Mouse (Mus musculus) embryonic facial prominence, embryonic 11.5 days (tissue): ENCODE results near the gene Tbp. TPM values are rescaled to one million over a fixed set of nuclear protein-coding genes. Genes with fewer than 3 reads are reported as not detected.

Experiments used
- ATAC-seq: fragments of 200-750 bp; cut with Nextera tagmentation; replicated peaks from 2 replicates; pipeline ENCODE4 v1.8.0; 2017; ENCODE audit warnings: low read depth; ENCODE audit not compliant: insufficient number of reproducible peaks, low FRiP score, low TSS enrichment
- DNase-seq: peaks from one replicate; pipeline ENCODE4 v3.0.0-alpha.2; 2015; ENCODE audit warnings: low spot score
- H3K27ac ChIP-seq: fragments of 300-500 bp; sonication (generic); replicated peaks from 2 replicates; pipeline ENCODE4 v1.5.1; 2014; ENCODE audit warnings: mild to moderate bottlenecking, low read depth, low read length, control low read depth
- H3K27me3 ChIP-seq: fragments of 300-500 bp; sonication (generic); 2 replicates; pipeline ENCODE4 v1.6.1; 2014; ENCODE audit warnings: mild to moderate bottlenecking, low read length, moderate library complexity, mixed read lengths; ENCODE audit not compliant: control insufficient read depth, insufficient read depth
- H3K36me3 ChIP-seq: fragments of 300-500 bp; sonication (generic); replicated peaks from 2 replicates; pipeline ENCODE4 v1.6.1; 2014; ENCODE audit warnings: low read depth, mild to moderate bottlenecking, low read length, moderate library complexity, mixed read lengths; ENCODE audit not compliant: control insufficient read depth, insufficient read depth
- H3K4me1 ChIP-seq: fragments of 300-500 bp; sonication (generic); 2 replicates; pipeline ENCODE4 v1.6.1; 2014; ENCODE audit warnings: low read length, mixed read lengths; ENCODE audit not compliant: control insufficient read depth, insufficient read depth
- H3K4me2 ChIP-seq: fragments of 300-500 bp; sonication (generic); 2 replicates; pipeline ENCODE4 v1.6.1; 2014; ENCODE audit warnings: low read depth, mild to moderate bottlenecking, control low read depth, low read length, moderate library complexity
- H3K4me3 ChIP-seq: fragments of 300-500 bp; sonication (generic); 2 replicates; pipeline ENCODE4 v1.5.1; 2014; ENCODE audit warnings: low read depth, low read length, control low read depth
- H3K9ac ChIP-seq: fragments of 300-500 bp; sonication (generic); replicated peaks from 2 replicates; pipeline ENCODE4 v1.6.1; 2014; ENCODE audit warnings: mild to moderate bottlenecking, control low read depth, low read length
- H3K9me3 ChIP-seq: fragments of 300-500 bp; sonication (generic); replicated peaks from 2 replicates; pipeline ENCODE4 v1.6.1; 2016; ENCODE audit warnings: mild to moderate bottlenecking, low read length, inconsistent platforms, mixed read lengths; ENCODE audit not compliant: control insufficient read depth
- WGBS: fragments of 180-500 bp; shearing (Covaris S2); extraction: QIAGEN DNeasy Blood & Tissue Kit; methylation state at CpG from one replicate; pipeline ENCODE4 v1.1.7; 2014; 5-methylcytosine and 5-hydroxymethylcytosine counted together
- polyA plus RNA-seq: library from polyadenylated mRNA; unstranded; fragments of >200 nt; fragmentation: Nextera tagmentation; extraction: Ambion mirVana; gene quantifications from 2 replicates; pipeline ENCODE4 v1.2.1, GENCODE M21; 2014

Gene Tbp
- 64.0 and 68.1 TPM in 2 replicates for polyA plus RNA-seq

DNA sequence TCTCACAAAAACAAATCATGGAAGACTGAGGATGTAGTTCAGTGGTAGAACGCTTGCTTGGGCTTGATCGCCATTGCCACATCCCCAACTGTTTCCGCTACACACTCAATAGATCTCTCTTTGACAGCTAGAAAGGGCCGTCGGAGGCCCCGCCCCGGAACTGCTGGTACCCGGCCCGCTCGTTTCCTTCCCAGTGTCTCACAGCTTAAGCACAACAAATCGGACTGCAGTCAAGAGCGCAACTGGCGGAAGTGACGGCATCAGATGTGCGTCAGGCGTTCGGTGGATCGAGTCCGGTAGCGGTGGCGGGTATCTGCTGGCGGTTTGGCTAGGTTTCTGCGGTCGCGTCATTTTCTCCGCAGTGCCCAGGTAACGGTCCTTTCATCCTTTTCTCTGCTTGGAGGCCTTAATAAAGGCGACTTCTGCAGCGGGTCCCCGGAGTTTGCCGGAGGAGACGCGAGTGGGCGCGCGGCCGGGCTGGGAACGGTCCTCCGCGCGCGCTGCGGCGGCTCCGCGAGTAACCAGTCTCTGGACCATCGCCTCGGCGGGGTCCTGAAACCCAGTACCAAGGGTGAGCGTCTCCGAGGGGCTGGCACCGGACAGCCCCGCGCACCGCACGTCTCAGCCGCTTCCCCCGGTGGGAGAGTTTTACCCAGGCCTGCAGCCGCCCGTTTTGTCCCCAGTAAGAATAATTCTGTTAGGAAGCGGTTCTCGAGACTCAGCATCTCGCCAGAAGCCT lies at the start of gene Tbp, which contains the start of gene Psmb1:
Gene Tbp (plus strand): TSS at position 233 of the 739 bp plus-strand sequence.
Gene Psmb1 (minus strand): TSS at position 96 of the 739 bp plus-strand sequence.
- Histone ChIP-seq H3K27me3 (no peaks in the 10 kb centered on the region), H3K9me3 (no peaks in the 10 kb centered on the region), H3K36me3 (peaks cover 5% of the 10 kb centered on the region), H3K9ac (peak within 1 kb of the TSS; percentile 87), H3K4me3 (peak within 1 kb of the TSS; percentile 95), H3K27ac (no peak within 1 kb of the TSS), H3K4me1 (no peaks in the 10 kb centered on the region), H3K4me2 (peak within 1 kb of the TSS; percentile 68)
- DNase-seq (peak; percentile 100), ATAC-seq (peak; percentile 92)
- WGBS: under 1% methylated on average over 62 of the region's 63 CpGs

DNA sequence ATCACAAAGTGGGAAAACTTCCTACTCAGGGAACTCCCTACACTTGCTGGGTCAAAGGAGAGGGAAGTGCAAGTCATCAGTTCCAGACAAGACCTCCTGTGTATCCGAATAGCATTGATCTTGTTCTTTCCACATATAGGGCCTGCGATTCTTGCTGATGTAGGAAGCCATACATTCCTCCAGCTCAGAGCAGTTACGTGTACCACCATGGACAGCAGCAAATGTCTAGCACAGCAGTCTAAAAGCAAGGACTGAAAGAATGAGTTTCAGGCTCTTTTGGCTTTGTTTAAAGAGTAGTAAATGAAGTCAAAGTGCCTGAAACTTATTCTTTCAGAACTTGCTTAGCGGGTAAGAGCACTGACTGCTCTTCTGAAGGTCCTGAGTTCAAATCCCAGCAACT lies 44.5 kb upstream of the Tbp start:
- H3K9me3 ChIP-seq: no peaks in the 10 kb centered on the region
- no peak overlapping the region for H3K4me3 ChIP-seq
- WGBS: 78% methylated on average over 4 of the region's 4 CpGs
- no peaks in the 10 kb centered on the region for H3K27me3 ChIP-seq
- DNase-seq (peak; percentile 15), ATAC-seq (no peak)
- no peak overlapping the region for H3K9ac ChIP-seq
- H3K4me1 ChIP-seq: no peaks in the 10 kb centered on the region
- no peak overlapping the region for H3K27ac ChIP-seq
- no peak overlapping the region for H3K4me2 ChIP-seq
- H3K36me3 ChIP-seq: no peaks in the 10 kb centered on the region

DNA sequence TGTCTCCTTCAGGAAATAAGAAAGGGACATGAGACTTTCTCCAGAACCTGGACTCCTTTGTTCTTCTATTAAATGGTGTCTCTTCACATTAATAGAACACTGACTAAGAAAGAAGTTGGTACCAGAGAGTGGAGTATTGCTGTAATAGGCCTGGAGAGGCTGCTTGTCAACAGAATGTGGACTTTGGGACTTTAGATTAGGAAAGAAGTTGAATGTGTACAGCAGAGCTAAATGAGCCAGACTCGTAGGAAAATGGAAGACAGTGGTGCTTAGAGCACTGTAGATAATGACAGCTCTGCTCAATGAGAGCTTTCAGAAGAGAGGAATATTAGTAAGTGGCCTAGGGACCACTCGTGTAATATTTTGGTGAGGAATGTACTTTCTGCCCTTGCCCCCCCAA lies 43.1 kb upstream of the Tbp start:
- Histone ChIP-seq H3K9ac (no peak overlapping the region), H3K9me3 (no peaks in the 10 kb centered on the region), H3K4me3 (no peak overlapping the region), H3K27ac (no peak overlapping the region), H3K36me3 (no peaks in the 10 kb centered on the region), H3K4me1 (no peaks in the 10 kb centered on the region), H3K4me2 (no peak overlapping the region), H3K27me3 (no peaks in the 10 kb centered on the region)
- DNase-seq: no peak
- WGBS: 87% methylated on average over 2 of the region's 2 CpGs
- no peak for ATAC-seq

DNA sequence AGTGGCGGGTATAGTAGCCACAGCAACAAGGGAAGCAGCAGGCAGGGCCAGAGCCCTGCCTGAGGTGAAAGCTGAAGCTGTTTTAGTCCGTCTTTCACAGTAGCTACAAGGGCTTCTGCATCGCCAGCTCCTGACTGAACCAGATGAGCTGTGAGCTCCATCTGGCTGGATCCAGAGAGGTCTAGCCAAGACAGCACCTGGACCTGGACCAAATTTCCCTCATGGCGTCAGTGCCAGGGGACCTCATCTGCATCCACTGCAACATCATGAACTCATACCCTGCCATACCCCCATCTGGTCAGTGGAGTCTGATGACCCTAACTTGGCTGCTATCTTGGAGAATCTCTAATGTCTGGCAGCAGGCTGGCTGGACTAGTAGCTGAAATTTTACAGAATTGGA lies 39.9 kb upstream of the Tbp start:
- H3K4me2 ChIP-seq: no peak overlapping the region
- ATAC-seq: no peak
- H3K9me3 ChIP-seq: no peaks in the 10 kb centered on the region
- DNase-seq: no peak
- H3K4me3 ChIP-seq: no peak overlapping the region
- no peak overlapping the region for H3K9ac ChIP-seq
- H3K4me1 ChIP-seq: no peaks in the 10 kb centered on the region
- H3K36me3 ChIP-seq: no peaks in the 10 kb centered on the region
- WGBS: 88% methylated on average over 4 of the region's 4 CpGs
- no peaks in the 10 kb centered on the region for H3K27me3 ChIP-seq
- no peak overlapping the region for H3K27ac ChIP-seq

DNA sequence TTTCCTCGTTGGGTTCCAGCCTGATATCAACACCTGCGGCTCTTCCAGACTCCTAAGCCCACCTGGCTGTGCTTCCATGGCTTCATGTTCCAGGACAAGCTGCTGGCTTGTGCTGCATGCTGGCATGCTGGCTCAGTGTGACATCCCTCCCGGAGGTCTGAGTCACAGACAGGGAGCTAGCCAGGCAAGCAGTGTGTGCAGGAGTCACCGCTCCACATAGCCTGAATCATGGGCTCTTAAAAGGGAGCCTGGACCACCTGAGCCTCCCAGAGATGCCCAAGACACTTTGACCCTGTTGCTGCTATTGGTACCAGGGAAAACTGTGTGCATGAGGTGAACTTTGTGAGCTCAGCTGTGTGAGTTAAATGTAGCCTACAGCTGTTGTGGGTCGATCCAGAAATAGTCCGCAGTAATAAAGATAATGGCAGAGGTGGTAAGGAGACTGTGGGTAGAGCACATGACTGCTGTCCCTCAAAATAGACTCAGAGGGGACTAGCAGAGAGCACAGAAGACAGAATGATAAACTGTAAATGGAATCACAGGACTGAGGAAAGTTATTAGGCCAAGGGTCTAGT lies 37.7 kb upstream of the Tbp start:
- Histone ChIP-seq H3K4me3 (no peak overlapping the region), H3K4me1 (no peaks in the 10 kb centered on the region), H3K36me3 (no peaks in the 10 kb centered on the region), H3K27ac (no peak overlapping the region), H3K9ac (no peak overlapping the region), H3K27me3 (no peaks in the 10 kb centered on the region), H3K9me3 (no peaks in the 10 kb centered on the region), H3K4me2 (no peak overlapping the region)
- ATAC-seq: no peak
- WGBS: 96% methylated on average over 6 of the region's 6 CpGs
- no peak for DNase-seq

DNA sequence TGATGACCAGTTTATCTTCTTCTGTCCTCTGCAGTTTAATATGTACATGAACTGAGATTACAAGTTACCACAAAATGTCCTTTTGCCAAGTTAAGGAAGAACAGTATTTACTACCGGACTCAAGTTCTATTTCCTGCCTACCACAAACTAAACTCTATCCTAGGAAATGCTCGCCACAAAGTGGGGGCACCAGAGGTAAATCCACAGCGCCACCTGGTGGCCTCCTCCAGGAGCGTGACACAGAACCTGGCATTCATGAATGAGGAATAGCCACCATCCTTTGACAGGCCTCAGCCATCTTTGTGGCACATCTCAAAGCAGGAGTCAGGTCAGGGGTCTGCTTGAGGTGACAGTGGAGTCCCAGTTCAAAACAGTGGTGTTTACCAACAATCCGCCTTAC lies 32.0 kb upstream of the Tbp start:
- no peaks in the 10 kb centered on the region; the same call in 1 of the 2 replicates for H3K36me3 ChIP-seq
- WGBS: 29% methylated on average over 5 of the region's 5 CpGs

DNA sequence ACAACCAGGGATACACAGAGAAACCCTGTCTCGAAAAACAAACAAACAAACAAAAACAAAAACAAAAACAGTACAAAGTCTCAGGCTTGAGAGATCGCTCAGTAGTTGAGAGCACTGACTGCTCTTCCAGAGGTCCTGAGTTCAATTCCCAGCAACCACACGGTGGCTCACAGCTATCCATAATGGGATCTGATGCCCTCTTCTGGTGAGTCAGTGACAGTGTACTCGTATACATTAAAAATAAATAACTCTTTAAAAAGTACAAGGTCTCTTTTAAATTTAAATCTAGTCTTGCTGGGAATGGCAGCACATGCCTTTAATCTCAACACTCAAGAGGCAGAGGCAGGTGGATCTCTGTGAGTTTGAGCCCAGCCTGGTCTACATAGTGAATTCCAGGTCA lies 27.0 kb upstream of the Tbp start:
- Histone ChIP-seq H3K27ac (no peak overlapping the region), H3K4me3 (no peak overlapping the region), H3K4me2 (no peak overlapping the region), H3K9me3 (no peaks in the 10 kb centered on the region), H3K4me1 (no peaks in the 10 kb centered on the region), H3K9ac (no peak overlapping the region), H3K36me3 (peaks cover 12% of the 10 kb centered on the region), H3K27me3 (no peaks in the 10 kb centered on the region)
- ATAC-seq (no peak), DNase-seq (no peak)
- 86% methylated on average over 4 of the region's 4 CpGs for WGBS

More for the DNA sequence above, 32.0 kb upstream of the Tbp start:
- Histone ChIP-seq H3K9ac (no peak overlapping the region), H3K4me1 (no peaks in the 10 kb centered on the region), H3K4me2 (no peak overlapping the region), H3K27ac (no peak overlapping the region), H3K9me3 (no peaks in the 10 kb centered on the region), H3K4me3 (no peak overlapping the region), H3K27me3 (no peaks in the 10 kb centered on the region)
- peak; percentile 44; the same call in 1 of the 2 replicates for ATAC-seq
- DNase-seq: peak; percentile 87

DNA sequence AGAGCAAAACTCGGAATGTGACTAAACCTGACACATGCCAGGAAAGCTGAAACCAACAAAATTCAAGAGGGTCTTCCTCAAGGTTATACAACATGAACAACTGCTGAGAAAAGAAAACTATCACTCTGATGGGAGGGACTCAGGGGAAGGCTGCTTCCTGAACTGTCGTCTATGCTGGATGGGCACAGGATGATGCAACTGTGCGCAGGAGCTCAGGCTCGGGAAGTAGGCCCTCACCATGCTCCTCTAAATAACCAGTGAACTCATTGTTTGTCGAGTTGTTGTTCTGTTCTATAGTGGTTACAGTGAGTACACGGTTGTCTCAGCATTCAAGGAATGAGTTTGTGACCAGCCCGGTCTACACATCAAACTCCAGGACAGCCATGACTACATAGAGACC lies 9.1 kb upstream of the Tbp start:
- Histone ChIP-seq H3K4me2 (no peak overlapping the region), H3K9ac (no peak overlapping the region), H3K36me3 (peaks cover 11% of the 10 kb centered on the region), H3K4me1 (no peaks in the 10 kb centered on the region), H3K27me3 (no peaks in the 10 kb centered on the region), H3K27ac (no peak overlapping the region), H3K4me3 (no peak overlapping the region), H3K9me3 (no peaks in the 10 kb centered on the region)
- no peak for ATAC-seq
- 93% methylated on average over 7 of the region's 7 CpGs for WGBS
- no peak for DNase-seq
